Mouse (Mus musculus) kidney, embryonic 16.5 days (tissue): Measurements from ENCODE around the gene Bcorl1. TPM values are rescaled to one million over a fixed set of nuclear protein-coding genes. Genes with fewer than 3 reads are reported as not detected.
A peak's percentile ranks its signal among the peaks of the same experiment; 100 is the strongest.

Experiments used
- ATAC-seq: fragments of 200-750 bp; cut with Nextera tagmentation; 2 replicates; pipeline ENCODE4 v1.8.0; 2017; ENCODE audit warnings: moderate TSS enrichment; ENCODE audit not compliant: low FRiP score, low TSS enrichment
- H3K27ac ChIP-seq: fragments of 300-500 bp; sonication (generic); 2 replicates; pipeline ENCODE4 v1.5.1; 2014; ENCODE audit warnings: low read length
- H3K27me3 ChIP-seq: fragments of 300-500 bp; sonication (generic); 2 replicates; pipeline ENCODE4 v1.6.1; 2014; ENCODE audit warnings: low read length, control low read depth, mixed read lengths; ENCODE audit not compliant: insufficient read depth
- H3K36me3 ChIP-seq: fragments of 300-500 bp; sonication (generic); 2 replicates; pipeline ENCODE4 v1.6.1; 2014; ENCODE audit warnings: low read length, control low read depth, mixed read lengths; ENCODE audit not compliant: insufficient read depth
- H3K4me1 ChIP-seq: fragments of 300-500 bp; sonication (generic); 2 replicates; pipeline ENCODE4 v1.6.1; 2014; ENCODE audit warnings: low read length, control low read depth, mixed read lengths; ENCODE audit not compliant: insufficient read depth
- H3K4me2 ChIP-seq: fragments of 300-500 bp; sonication (generic); replicated peaks from 2 replicates; pipeline ENCODE4 v1.6.1; 2014; ENCODE audit warnings: low read depth, low read length
- H3K4me3 ChIP-seq: fragments of 300-500 bp; sonication (generic); 2 replicates; pipeline ENCODE4 v1.5.1; 2014; ENCODE audit warnings: mild to moderate bottlenecking, low read length
- H3K9ac ChIP-seq: fragments of 300-500 bp; sonication (generic); replicated peaks from 2 replicates; pipeline ENCODE4 v1.6.1; 2014; ENCODE audit warnings: low read length
- H3K9me3 ChIP-seq: fragments of 300-500 bp; sonication (generic); 2 replicates; pipeline ENCODE4 v1.6.1; 2016; ENCODE audit warnings: low read length, control low read depth
- WGBS: fragments of 180-500 bp; shearing (Covaris S2); extraction: QIAGEN DNeasy Blood & Tissue Kit; methylation state at CpG from one replicate; pipeline ENCODE4 v1.1.7; 2014; 5-methylcytosine and 5-hydroxymethylcytosine counted together
- polyA plus RNA-seq: library from polyadenylated mRNA; unstranded; fragments of >200 nt; fragmentation: Nextera tagmentation; extraction: Ambion mirVana; gene quantifications from 2 replicates; pipeline ENCODE4 v1.2.1, GENCODE M21; 2015

Bcorl1 gene
- polyA plus RNA-seq, 1 experiment from 2014 or later: 5.6 TPM

GRCm38 (mm10) chrX:48452931-48453673, 111.9 kb downstream of the Bcorl1 start:
- H3K4me3 ChIP-seq: peak overlapping the region; percentile 55
- no peaks in the 10 kb centered on the region for H3K36me3 ChIP-seq
- peaks cover 6% of the 10 kb centered on the region; the same call in 1 of the 2 replicates for H3K4me1 ChIP-seq
- ATAC-seq: peak; percentile 40
- 23% methylated on average over 64 of the region's 71 CpGs for WGBS
- no peaks in the 10 kb centered on the region for H3K27me3 ChIP-seq
- peak overlapping the region; percentile 67 for H3K9ac ChIP-seq
- H3K4me2 ChIP-seq: peak overlapping the region; percentile 51
- peak overlapping the region; percentile 29; the same call in 1 of the 2 replicates for H3K27ac ChIP-seq
- no peaks in the 10 kb centered on the region for H3K9me3 ChIP-seq

DNA sequence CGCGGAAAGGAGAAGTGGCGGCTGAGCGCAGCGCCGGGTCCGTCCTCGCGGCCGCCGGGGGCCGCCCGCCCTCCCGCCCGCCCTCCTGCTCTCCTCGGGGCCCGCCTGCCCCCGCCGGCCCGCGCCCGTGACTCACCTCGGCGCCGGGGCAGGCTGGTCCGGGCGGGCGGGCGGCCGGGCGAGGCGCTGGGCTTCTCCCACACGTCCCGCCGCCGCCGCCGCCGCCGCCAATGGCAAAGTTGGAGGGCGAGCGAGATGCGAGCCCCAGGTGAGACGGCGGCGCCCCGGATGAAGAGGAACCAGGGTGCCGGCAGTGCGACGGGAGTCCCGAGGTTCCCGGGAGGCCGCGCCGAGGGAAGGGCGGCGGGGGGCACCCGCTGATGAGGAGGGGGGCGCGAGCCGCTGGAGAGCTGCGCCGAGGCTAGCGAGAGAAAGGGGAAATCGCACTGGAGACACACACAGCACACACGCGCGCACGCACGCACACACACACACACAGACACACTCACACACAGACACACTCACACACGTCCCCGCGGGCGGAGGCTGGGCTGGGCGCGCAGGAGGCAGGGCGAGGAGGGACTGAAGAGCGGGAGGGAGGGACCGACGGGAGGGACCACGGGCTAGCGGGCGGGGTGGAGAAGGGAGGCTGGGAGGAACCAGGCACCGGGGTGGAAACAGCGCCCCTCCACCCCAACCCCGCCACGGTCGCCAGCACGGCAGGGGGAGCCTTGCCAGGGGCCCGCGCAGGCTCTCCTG, 112.8 kb downstream of the Bcorl1 start:
- Histone ChIP-seq H3K4me2 (peak overlapping the region; percentile 51), H3K36me3 (no peaks in the 10 kb centered on the region), H3K4me3 (peak overlapping the region; percentile 55), H3K4me1 (peaks cover 6% of the 10 kb centered on the region; the same call in 1 of the 2 replicates), H3K27ac (peak overlapping the region; percentile 29; the same call in 1 of the 2 replicates), H3K9ac (peak overlapping the region; percentile 67), H3K9me3 (no peaks in the 10 kb centered on the region), H3K27me3 (no peaks in the 10 kb centered on the region)
- 20% methylated on average over 40 of the region's 91 CpGs for WGBS
- peak; percentile 85 for ATAC-seq

- Histone ChIP-seq H3K27me3 (no peaks in the 10 kb centered on the region), H3K4me2 (peak overlapping the region; percentile 51), H3K4me3 (peak overlapping the region; percentile 55), H3K4me1 (peaks cover 6% of the 10 kb centered on the region; the same call in 1 of the 2 replicates), H3K27ac (no peak overlapping the region), H3K36me3 (no peaks in the 10 kb centered on the region), H3K9ac (0 out of 2 replicates have a peak overlapping the region, but pooled peaks have one; percentile 46), H3K9me3 (no peaks in the 10 kb centered on the region)
- WGBS: 19% methylated on average over 18 of the region's 21 CpGs
- peak; percentile 79 for ATAC-seq
These were observed 113.3 kb downstream of the Bcorl1 start for GRCm38 (mm10) chrX:48454495-48454878.

DNA sequence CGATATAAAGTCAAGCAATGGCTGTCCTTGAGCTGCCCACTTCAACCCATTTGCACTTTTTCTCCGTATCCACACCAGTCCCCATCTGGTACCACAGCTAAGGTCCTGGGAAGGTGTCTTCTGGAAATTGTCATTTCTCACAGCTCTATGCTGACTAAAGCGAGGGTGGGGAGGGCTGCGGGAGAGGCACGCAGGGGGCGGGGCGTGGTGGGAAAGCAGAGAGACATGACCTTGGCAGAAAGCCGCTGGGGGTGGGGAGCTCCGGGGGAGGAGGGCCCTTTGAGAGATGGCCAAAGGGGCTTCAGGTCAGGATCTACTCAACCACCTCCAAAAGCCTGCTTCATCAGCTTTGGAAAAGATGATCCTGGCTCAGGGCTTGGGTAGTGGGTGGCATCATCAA, 113.9 kb downstream of the Bcorl1 start:
- Histone ChIP-seq H3K27ac (no peak overlapping the region), H3K9ac (no peak overlapping the region), H3K27me3 (no peaks in the 10 kb centered on the region), H3K4me3 (peak overlapping the region; percentile 55; the same call in 1 of the 2 replicates), H3K36me3 (no peaks in the 10 kb centered on the region), H3K4me1 (peaks cover 1% of the 10 kb centered on the region; the same call in 1 of the 2 replicates), H3K9me3 (no peaks in the 10 kb centered on the region), H3K4me2 (peak overlapping the region; percentile 51)
- WGBS: 43% methylated on average over 9 of the region's 9 CpGs
- no peak for ATAC-seq

DNA sequence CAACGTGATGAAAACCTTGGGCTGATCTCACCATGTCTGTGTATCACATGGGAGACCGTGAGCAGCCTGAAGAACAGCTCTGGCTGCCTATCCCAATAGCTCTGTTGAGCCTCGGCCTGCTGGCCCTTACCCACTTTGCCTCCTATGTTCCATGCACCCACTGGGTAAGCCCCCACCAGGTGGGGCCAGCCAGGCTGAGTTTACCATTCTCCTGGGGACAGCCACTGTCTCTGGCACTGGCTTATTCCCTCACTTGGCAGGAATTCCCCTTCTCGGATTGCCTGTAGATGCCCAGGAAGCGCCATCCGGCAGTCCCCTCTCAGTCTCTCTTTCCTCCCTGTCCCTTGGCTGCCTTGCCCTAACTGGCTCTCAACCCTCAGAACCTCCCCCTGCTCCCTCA, 115.8 kb downstream of the Bcorl1 start:
- H3K4me2 ChIP-seq: no peak overlapping the region
- H3K9ac ChIP-seq: no peak overlapping the region
- H3K4me1 ChIP-seq: no peaks in the 10 kb centered on the region
- H3K9me3 ChIP-seq: no peaks in the 10 kb centered on the region
- H3K27me3 ChIP-seq: peaks cover 3% of the 10 kb centered on the region; the same call in 1 of the 2 replicates
- H3K27ac ChIP-seq: no peak overlapping the region
- no peaks in the 10 kb centered on the region for H3K36me3 ChIP-seq
- H3K4me3 ChIP-seq: no peak overlapping the region
- 68% methylated on average over 6 of the region's 6 CpGs for WGBS
- no peak for ATAC-seq

Other genes with a start within 250 kb of the Bcorl1 start
- 7.8 and 8.3 TPM in 2 replicates for gene Xpnpep2, start 232.6 kb upstream of the Bcorl1 start, polyA plus RNA-seq
- 1.7 and 2.0 TPM in 2 replicates for gene Sash3, start 194.9 kb upstream of the Bcorl1 start, polyA plus RNA-seq
- gene Zdhhc9, start 132.5 kb upstream of the Bcorl1 start, polyA plus RNA-seq: 4.2 and 4.8 TPM in 2 replicates
- gene Utp14a, start 84.5 kb upstream of the Bcorl1 start, polyA plus RNA-seq: 15.6 and 17.8 TPM in 2 replicates
- gene Elf4, start 121.8 kb downstream of the Bcorl1 start, polyA plus RNA-seq: 5.1 and 5.8 TPM in 2 replicates
- gene Aifm1, start 172.2 kb downstream of the Bcorl1 start, polyA plus RNA-seq: 105 and 106 TPM in 2 replicates
- gene Rab33a, start 177.9 kb downstream of the Bcorl1 start, polyA plus RNA-seq: 2.3 TPM in 2 replicates